Mouse (Mus musculus): ENCODE results near the gene Tph1. TPM values are rescaled to one million over a fixed set of nuclear protein-coding genes. Genes with fewer than 3 reads are reported as not detected.
"Not testable (repeated sequence)": the region's sequence is repeated elsewhere in the genome, so short reads cannot be mapped to it uniquely, and the experiment has no call there.

Tph1 gene
- total and polyA plus RNA-seq, 3 experiments = 3.6 to 386 (median 171) TPM

- no peak overlapping the region for H3K4me3 ChIP-seq (ENCODE audit: low read depth, low read length)
- peaks cover 26% of the 10 kb centered on the region for H3K4me1 ChIP-seq (ENCODE audit: insufficient read depth, low read depth, low read length)
- DNase-seq (ENCODE audit: low spot score) (peak; percentile 60), ATAC-seq (ENCODE audit: extremely low read depth, insufficient number of reproducible peaks, low FRiP score, poor library complexity, severe bottlenecking) (no peak)
- peaks cover 14% of the 10 kb centered on the region for H3K27me3 ChIP-seq (ENCODE audit: insufficient read depth, low read length)
- no peaks in the 10 kb centered on the region for H3K36me3 ChIP-seq (replicated peaks)
- H3K9me3 ChIP-seq (replicated peaks) = no peaks in the 10 kb centered on the region
- TF ChIP-seq TAL1 (conservative IDR thresholded peaks at IDR 0.05; ENCODE audit: low read depth, low read length) (no peak), POLR2AphosphoS5 (IDR thresholded peaks at IDR 0.05; ENCODE audit: insufficient replicate concordance, low read depth, low read length) (no peak), GATA1 (IDR thresholded peaks at IDR 0.05; ENCODE audit: borderline replicate concordance, low read length) (no peak), CTCF (IDR thresholded peaks at IDR 0.05; ENCODE audit: low read depth, low read length) (peak; percentile 58), GATA2 (IDR thresholded peaks at IDR 0.05; ENCODE audit: borderline replicate concordance, low read depth, low read length) (no peak)
Measured at GRCm38 (mm10) chr7:46714518-46714917, 42.2 kb upstream of the Tph1 start.

GRCm38 (mm10) chr7:46712250-46712649 lies 39.9 kb upstream of the Tph1 start:
- no peak for ATAC-seq (ENCODE audit: extremely low read depth, insufficient number of reproducible peaks, low FRiP score, poor library complexity, severe bottlenecking)
- Histone ChIP-seq H3K9me3 (replicated peaks) (no peaks in the 10 kb centered on the region), H3K36me3 (replicated peaks) (peaks cover 11% of the 10 kb centered on the region), H3K27me3 (ENCODE audit: insufficient read depth, low read length) (no peaks in the 10 kb centered on the region), H3K4me3 (ENCODE audit: low read depth, low read length) (no peak overlapping the region), H3K4me1 (ENCODE audit: insufficient read depth, low read depth, low read length) (peaks cover 32% of the 10 kb centered on the region)
- TF ChIP-seq GATA1 (IDR thresholded peaks at IDR 0.05; ENCODE audit: borderline replicate concordance, low read length) = no peak
- TF ChIP-seq CTCF (IDR thresholded peaks at IDR 0.05; ENCODE audit: low read depth, low read length) = no peak
- TF ChIP-seq POLR2AphosphoS5 (IDR thresholded peaks at IDR 0.05; ENCODE audit: insufficient replicate concordance, low read depth, low read length) = no peak
- TF ChIP-seq TAL1 (conservative IDR thresholded peaks at IDR 0.05; ENCODE audit: low read depth, low read length) = no peak
- TF ChIP-seq GATA2 (IDR thresholded peaks at IDR 0.05; ENCODE audit: borderline replicate concordance, low read depth, low read length) = no peak
- peak; percentile 19 for DNase-seq (ENCODE audit: low spot score)

- Histone ChIP-seq H3K9me3 (replicated peaks) (no peaks in the 10 kb centered on the region), H3K4me1 (ENCODE audit: insufficient read depth, low read depth, low read length) (peaks cover 41% of the 10 kb centered on the region), H3K27me3 (ENCODE audit: insufficient read depth, low read length) (no peaks in the 10 kb centered on the region), H3K36me3 (replicated peaks) (peaks cover 29% of the 10 kb centered on the region), H3K4me3 (ENCODE audit: low read depth, low read length) (peak within 1 kb of the TSS; percentile 97)
- peak; percentile 59 for ATAC-seq (ENCODE audit: extremely low read depth, insufficient number of reproducible peaks, low FRiP score, poor library complexity, severe bottlenecking)
- DNase-seq (ENCODE audit: low spot score) = peak; percentile 59
- TF ChIP-seq CTCF (IDR thresholded peaks at IDR 0.05; ENCODE audit: low read depth, low read length) = peak; percentile 14; the same call in 1 of the 2 replicates
- no peak for TF ChIP-seq GATA2 (IDR thresholded peaks at IDR 0.05; ENCODE audit: borderline replicate concordance, low read depth, low read length)
Measured at GRCm38 (mm10) chr7:46710390-46710844, 38.1 kb upstream of the Tph1 start, which contains the start of gene Saal1. TSS of gene Saal1 (minus strand) at chr7:46710680.

GRCm38 (mm10) chr7:46700521-46701025 lies 28.2 kb upstream of the Tph1 start:
- H3K4me3 ChIP-seq (ENCODE audit: low read depth, low read length) = no peak overlapping the region
- no peaks in the 10 kb centered on the region for H3K27me3 ChIP-seq (ENCODE audit: insufficient read depth, low read length)
- peaks cover 67% of the 10 kb centered on the region for H3K4me1 ChIP-seq (ENCODE audit: insufficient read depth, low read depth, low read length)
- no peaks in the 10 kb centered on the region for H3K9me3 ChIP-seq (replicated peaks)
- TF ChIP-seq GATA2 (IDR thresholded peaks at IDR 0.05; ENCODE audit: borderline replicate concordance, low read depth, low read length) (no peak), CTCF (IDR thresholded peaks at IDR 0.05; ENCODE audit: low read depth, low read length) (no peak), POLR2AphosphoS5 (IDR thresholded peaks at IDR 0.05; ENCODE audit: insufficient replicate concordance, low read depth, low read length) (no peak), TAL1 (conservative IDR thresholded peaks at IDR 0.05; ENCODE audit: low read depth, low read length) (no peak), GATA1 (IDR thresholded peaks at IDR 0.05; ENCODE audit: borderline replicate concordance, low read length) (no peak)
- ATAC-seq (ENCODE audit: extremely low read depth, insufficient number of reproducible peaks, low FRiP score, poor library complexity, severe bottlenecking) (no peak), DNase-seq (ENCODE audit: low spot score) (no peak)
- H3K36me3 ChIP-seq (replicated peaks) = peaks cover 85% of the 10 kb centered on the region

- Histone ChIP-seq H3K9me3 (replicated peaks) (no peaks in the 10 kb centered on the region), H3K4me3 (ENCODE audit: low read depth, low read length) (peak overlapping the region; percentile 51; the same call in 1 of the 2 replicates), H3K27me3 (ENCODE audit: insufficient read depth, low read length) (no peaks in the 10 kb centered on the region), H3K36me3 (replicated peaks) (peaks cover 60% of the 10 kb centered on the region), H3K4me1 (ENCODE audit: insufficient read depth, low read depth, low read length) (peaks cover 48% of the 10 kb centered on the region)
- peak; percentile 99 for ATAC-seq (ENCODE audit: extremely low read depth, insufficient number of reproducible peaks, low FRiP score, poor library complexity, severe bottlenecking)
- peak; percentile 78 for DNase-seq (ENCODE audit: low spot score)
- TF ChIP-seq POLR2AphosphoS5 (IDR thresholded peaks at IDR 0.05; ENCODE audit: insufficient replicate concordance, low read depth, low read length) = no peak
- peak; percentile 80 for TF ChIP-seq TAL1 (conservative IDR thresholded peaks at IDR 0.05; ENCODE audit: low read depth, low read length)
Measured at GRCm38 (mm10) chr7:46696754-46697153, 24.4 kb upstream of the Tph1 start.

- DNase-seq (ENCODE audit: low spot score) (no peak), ATAC-seq (ENCODE audit: extremely low read depth, insufficient number of reproducible peaks, low FRiP score, poor library complexity, severe bottlenecking) (no peak)
- peaks cover 55% of the 10 kb centered on the region for H3K36me3 ChIP-seq (replicated peaks)
- H3K4me3 ChIP-seq (ENCODE audit: low read depth, low read length) = no peak overlapping the region
- H3K9me3 ChIP-seq (replicated peaks) = no peaks in the 10 kb centered on the region
- no peak for TF ChIP-seq GATA2 (IDR thresholded peaks at IDR 0.05; ENCODE audit: borderline replicate concordance, low read depth, low read length)
- H3K27me3 ChIP-seq (ENCODE audit: insufficient read depth, low read length) = no peaks in the 10 kb centered on the region
- peaks cover 51% of the 10 kb centered on the region for H3K4me1 ChIP-seq (ENCODE audit: insufficient read depth, low read depth, low read length)
Measured at GRCm38 (mm10) chr7:46686827-46687226, 14.5 kb upstream of the Tph1 start.

- H3K4me1 ChIP-seq (ENCODE audit: insufficient read depth, low read depth, low read length) = peaks cover 77% of the 10 kb centered on the region
- TF ChIP-seq GATA1 (IDR thresholded peaks at IDR 0.05; ENCODE audit: borderline replicate concordance, low read length) = no peak
- TF ChIP-seq TAL1 (conservative IDR thresholded peaks at IDR 0.05; ENCODE audit: low read depth, low read length) = no peak
- no peak for TF ChIP-seq POLR2AphosphoS5 (IDR thresholded peaks at IDR 0.05; ENCODE audit: insufficient replicate concordance, low read depth, low read length)
- TF ChIP-seq CTCF (IDR thresholded peaks at IDR 0.05; ENCODE audit: low read depth, low read length) = no peak
- no peak for TF ChIP-seq GATA2 (IDR thresholded peaks at IDR 0.05; ENCODE audit: borderline replicate concordance, low read depth, low read length)
- no peak for ATAC-seq (ENCODE audit: extremely low read depth, insufficient number of reproducible peaks, low FRiP score, poor library complexity, severe bottlenecking)
Measured at GRCm38 (mm10) chr7:46680732-46681131, 8.4 kb upstream of the Tph1 start.

GRCm38 (mm10) chr7:46679044-46679443 lies 6.7 kb upstream of the Tph1 start:
- H3K4me3 ChIP-seq (ENCODE audit: low read depth, low read length); DNase-seq (ENCODE audit: low spot score); H3K9me3 ChIP-seq (replicated peaks); H3K36me3 ChIP-seq (replicated peaks); H3K27me3 ChIP-seq (ENCODE audit: insufficient read depth, low read length); ATAC-seq (ENCODE audit: extremely low read depth, insufficient number of reproducible peaks, low FRiP score, poor library complexity, severe bottlenecking): not testable (repeated sequence)
- H3K4me1 ChIP-seq (ENCODE audit: insufficient read depth, low read depth, low read length) = peaks cover 84% of the 10 kb centered on the region

More at GRCm38 (mm10) chr7:46680732-46681131, 8.4 kb upstream of the Tph1 start:
- DNase-seq (ENCODE audit: low spot score) = no peak
- Histone ChIP-seq H3K27me3 (ENCODE audit: insufficient read depth, low read length) (no peaks in the 10 kb centered on the region), H3K36me3 (replicated peaks) (peaks cover 11% of the 10 kb centered on the region), H3K4me3 (ENCODE audit: low read depth, low read length) (no peak overlapping the region; the same call in 1 of the 2 replicates), H3K9me3 (replicated peaks) (no peaks in the 10 kb centered on the region)

Data from G1E (cell line).